Mouse (Mus musculus) yolk sac, embryonic 10.5 days (tissue): ENCODE measurements around the gene Ccdc180.

Source experiments
- DNase-seq: peaks from one replicate; pipeline ENCODE4 v3.0.0-alpha.2; 2017; ENCODE audit warnings: low spot score

Gene Ccdc180

DNA sequence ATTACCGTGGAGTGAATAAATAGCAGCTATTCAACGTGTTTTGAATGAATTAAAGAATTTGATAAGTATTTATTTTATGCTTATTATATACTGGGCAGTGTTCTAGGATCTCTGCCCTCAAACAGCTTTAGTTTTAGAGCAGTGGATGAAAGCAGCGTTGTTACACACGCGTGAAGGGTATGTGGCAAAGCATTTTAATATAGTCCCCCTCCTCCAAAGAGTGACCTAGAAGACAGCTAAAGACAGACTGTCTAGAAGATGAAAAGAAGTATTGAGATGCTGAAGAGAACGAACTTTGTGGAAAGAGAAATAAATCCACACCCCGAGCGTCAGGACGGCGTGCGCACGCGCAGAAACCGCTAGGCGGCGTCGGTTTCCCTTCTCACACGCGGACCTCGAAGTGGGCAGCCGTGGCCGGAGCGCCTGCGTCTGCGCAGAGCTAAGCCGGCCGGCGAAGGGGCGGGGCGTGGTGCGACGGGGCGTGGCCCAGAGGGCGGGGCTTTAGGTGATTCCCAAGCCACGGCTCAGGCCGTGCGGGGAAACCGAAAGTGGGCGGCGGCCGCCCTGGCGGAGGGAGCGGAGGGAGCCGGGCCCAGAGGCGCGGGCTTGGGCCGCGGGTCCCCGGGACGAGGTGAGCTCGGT lies 81.8 kb downstream of the Ccdc180 start:
- DNase-seq: peak; percentile 96

DNA sequence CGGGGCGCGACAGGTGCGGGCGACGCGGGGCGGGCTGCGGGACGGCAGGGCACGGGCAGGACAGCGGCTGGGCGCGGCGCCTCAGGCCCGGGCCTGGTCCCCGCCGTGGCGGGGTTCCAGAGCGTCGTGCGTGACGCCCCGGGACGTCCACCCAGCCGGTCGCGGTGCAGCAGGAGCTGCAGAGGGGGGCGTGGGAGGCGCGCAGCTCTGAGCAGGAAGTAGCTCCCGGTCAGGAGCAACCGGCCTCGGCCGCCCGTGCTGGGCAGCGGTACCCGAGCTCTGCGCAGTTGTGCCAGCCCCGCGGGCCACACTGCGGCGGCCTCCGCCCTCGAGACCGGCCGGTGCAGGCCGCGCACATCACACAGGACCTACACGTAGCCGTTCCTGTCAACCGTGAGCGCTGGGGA lies 82.3 kb downstream of the Ccdc180 start:
- DNase-seq: no peak

DNA sequence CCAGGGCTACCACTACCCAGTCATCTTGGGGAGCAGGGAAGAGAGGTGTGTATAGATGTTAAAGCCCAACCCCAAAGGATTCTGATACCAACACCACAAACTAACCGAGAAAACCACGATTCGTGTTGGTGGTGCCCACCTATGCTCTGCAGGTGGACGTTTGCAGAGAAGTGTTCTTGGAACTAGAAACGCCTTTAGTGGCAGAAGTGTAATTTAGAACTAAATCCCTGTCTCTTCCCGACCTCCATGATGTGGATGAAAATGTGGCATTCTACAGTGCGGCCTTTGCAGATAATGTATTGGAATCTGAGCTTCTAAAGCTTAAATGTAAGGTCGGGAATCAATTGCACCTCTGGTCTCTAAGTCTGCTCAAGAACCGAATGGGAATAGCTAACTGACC lies 82.8 kb downstream of the Ccdc180 start:
- no peak for DNase-seq

DNA sequence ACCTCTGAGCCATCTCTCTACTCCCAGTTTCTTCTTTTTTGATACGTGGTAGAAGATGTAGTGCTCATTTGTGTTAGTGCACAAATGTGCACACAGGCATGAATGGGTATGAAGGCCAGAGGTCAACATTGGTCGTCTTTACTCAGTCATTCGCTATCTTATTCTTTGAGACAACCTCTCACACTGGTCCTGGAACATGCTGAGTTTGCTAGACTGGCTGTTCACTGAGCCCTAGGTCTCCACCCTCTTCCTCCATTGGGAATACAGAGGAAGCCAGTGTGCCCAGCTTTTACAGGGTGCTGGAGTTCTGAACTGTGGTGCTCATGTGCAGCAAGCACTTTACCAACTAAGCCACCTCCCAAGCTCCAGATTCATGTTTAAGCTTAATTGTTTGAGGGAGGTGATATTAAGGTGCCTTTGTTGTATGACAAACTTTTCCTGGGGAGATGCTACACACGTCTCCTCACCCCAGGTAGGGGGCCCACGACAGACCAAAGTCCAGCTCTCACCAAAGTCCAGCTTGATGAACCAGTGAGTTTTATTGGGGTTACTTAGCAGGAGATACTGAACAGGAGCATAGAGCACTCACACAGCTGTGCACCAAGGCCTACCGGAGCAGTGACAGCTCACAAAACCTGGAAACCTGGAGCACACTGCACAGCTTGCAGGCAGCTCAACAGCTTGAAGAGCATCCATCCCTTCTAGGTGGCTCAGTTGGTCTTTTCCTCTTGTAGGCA lies 87.0 kb downstream of the Ccdc180 start:
- peak; percentile 40 for DNase-seq

DNA sequence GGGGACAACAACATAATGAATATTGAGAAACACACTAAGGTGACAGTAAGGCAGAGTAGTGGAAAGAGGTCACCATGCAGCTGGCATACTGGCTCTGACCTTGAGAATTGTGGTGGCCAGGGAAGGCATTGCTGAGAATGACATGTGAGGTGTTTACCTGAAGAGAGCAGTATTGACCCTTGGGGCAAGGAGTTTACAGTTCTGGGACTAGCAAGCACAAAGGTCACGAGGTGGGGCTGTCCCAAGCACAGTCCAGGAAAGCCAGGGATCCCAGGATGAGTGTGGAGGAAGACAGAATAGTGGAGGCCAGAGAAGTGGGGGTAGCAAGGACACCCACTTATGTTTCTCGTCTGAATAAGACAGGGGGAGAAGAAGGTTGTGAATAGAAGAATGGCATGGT lies 89.8 kb downstream of the Ccdc180 start:
- peak; percentile 66 for DNase-seq

DNA sequence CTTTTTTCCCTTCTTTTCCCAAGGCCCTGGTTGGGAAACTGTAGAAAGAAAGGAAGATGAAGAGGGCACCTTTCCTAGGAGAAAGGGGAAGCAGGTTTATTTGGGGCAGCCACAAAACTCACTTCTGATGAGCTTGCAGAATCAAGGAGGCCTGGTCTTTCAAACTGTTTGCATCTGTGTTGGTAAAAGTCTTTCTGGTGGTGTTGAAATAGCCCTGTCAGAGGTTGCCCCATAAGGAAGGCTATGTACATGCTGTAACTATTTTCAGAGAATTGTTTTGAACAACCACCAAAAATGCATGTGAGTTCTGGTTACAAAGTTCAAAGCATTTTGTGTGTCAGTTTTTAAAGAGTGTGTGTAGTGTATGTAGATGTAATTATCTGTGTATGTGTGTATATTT lies 91.0 kb downstream of the Ccdc180 start:
- no peak for DNase-seq

DNA sequence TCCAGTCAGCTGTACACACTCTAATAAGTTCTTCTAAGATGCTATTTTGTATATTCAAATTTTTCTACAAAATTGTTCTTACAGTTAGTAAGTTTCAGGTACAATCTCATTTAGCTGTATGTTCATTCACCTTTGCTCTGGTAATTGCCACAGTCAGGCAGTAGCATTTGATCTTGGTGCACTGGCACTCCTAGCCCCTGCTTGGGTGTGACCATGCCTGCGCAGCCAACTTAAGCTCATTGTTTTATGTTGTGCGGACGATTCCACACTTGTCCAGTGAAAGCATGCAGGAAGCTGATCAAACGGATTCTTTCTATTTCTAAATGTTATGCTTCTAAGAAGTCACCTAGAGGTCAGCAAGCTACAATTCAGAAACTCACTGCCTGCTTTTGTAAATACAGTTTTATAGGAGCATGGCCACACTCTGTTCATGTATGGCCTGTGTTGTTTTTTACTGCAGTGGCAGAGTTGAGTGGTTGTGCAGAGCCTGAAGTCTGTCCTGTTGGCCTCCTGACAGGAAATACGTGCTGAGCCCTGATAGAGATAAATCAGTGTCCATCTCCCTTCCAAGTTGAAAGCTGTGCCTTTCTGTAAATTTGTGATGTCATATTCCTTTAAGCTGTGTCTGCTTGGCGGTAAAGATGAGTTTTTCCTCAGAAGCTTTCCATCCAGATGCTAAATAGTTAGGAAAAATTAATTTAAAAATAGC lies 100.5 kb downstream of the Ccdc180 start:
- no peak for DNase-seq

- DNase-seq: no peak
These were observed 108.4 kb downstream of the Ccdc180 start for GRCm38 (mm10) chr4:45998536-45998935.
